Mouse (Mus musculus) heart, adult 18-20 months (tissue): ENCODE data around the gene Gstz1. TPM values are rescaled to one million over a fixed set of nuclear protein-coding genes. Genes with fewer than 3 reads are reported as not detected.

Source experiments
- DNase-seq, 2 experiments: peaks; one replicate each; pipeline ENCODE4 v3.0.0; 2021 to 2022; ENCODE audit warnings: mixed read lengths in 1 of 2
- long read RNA-seq, 2 experiments: library from polyadenylated mRNA; stranded (forward); transcript quantifications; one replicate each; pipeline ENCODE4 v2.0.0; 2021
- total RNA-seq, 2 experiments: library from RNA; stranded (reverse); gene quantifications; 2 replicates each; pipeline ENCODE4 v1.2.3; 2021

Gene Gstz1
- total RNA-seq: 10 to 100 TPM; 47.5 to 50.0 TPM
- long read RNA-seq, experiment 1, transcript Gstz1-201 (9 exons, 1,656 nt): major isoform, 56 of 84 reads
- long read RNA-seq, experiment 1, partial matches to known transcripts: 3 of 84 reads
- long read RNA-seq, experiment 1, other reads (novel, unspliced or antisense): 22 of 84 reads
- long read RNA-seq, experiment 2, transcript Gstz1-201 (9 exons, 1,656 nt): major isoform, 23 of 69 reads
- long read RNA-seq, experiment 2, partial matches to known transcripts: 0 of 69 reads
- long read RNA-seq, experiment 2, other reads (novel, unspliced or antisense): 44 of 69 reads

DNA sequence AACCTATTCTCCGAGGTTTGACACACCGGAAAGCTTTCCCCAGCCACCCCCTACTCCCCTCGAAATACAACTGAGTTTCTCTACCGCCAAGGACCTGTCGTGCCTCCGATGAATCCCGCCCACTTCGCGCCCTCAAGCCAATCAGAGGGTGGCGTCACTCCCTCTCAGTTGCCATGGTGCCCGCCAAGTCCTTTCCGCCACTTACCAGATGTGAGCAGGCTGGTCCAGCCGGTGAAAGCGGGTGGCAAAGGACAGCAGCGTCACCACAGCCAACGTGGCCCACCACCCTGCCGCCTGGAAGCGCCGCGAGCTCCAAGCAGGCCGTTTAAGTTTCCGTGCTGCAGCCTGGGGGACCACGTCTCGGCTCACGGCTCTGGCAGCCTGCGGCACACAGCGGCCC lies at the start of gene Gstz1:
Gstz1 (plus strand) TSS at position 200 of the 400 bp plus-strand sequence.
- DNase-seq: peak; percentile 88 to 91

DNA sequence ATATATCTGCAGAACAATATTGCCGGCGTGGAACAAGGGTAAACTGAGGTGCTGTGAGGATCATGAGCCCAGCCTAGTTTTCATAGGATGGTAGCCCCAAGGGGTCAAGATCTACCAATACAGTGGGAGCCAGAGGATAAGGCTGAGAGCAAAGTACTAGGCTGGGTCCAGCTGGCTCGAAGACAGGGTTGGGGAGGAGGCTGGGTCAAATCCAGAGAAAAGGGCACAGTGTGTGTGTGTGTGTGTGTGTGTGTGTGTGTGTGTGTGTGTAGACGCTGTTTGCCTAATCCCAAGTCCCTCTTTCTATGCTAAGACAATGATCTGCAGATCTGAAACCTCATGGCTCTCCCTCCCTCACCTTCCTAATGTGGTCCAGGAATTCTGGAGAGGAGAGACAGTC lies 46.6 kb upstream of the Gstz1 start:
- no peak for DNase-seq

DNA sequence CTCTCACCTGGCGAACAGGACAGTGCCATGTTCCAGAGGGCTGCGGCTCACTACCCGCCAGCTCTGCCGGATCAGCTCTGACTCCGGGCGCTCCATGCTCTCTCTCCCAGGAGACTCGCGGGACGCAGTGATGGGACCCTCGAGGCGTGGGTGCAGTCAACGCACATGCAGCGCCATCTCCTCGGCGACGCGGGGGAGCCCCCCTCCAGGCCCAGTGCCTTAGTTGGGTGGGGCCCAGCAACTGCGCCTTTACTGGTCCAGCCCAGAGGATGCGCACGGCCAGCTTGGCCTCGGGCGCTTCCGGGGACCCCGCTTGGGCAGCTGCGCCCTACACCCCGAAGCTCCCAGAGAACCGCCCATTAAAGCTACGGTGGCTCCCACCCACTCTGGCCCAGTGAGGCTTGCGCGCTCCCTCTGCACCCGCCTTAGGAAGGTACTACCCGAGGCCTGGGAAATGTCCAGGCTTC lies 44.8 kb upstream of the Gstz1 start, which contains the start of gene Ngb:
Ngb (minus strand) TSS at position 375 of the 467 bp plus-strand sequence.
- no peak for DNase-seq

DNA sequence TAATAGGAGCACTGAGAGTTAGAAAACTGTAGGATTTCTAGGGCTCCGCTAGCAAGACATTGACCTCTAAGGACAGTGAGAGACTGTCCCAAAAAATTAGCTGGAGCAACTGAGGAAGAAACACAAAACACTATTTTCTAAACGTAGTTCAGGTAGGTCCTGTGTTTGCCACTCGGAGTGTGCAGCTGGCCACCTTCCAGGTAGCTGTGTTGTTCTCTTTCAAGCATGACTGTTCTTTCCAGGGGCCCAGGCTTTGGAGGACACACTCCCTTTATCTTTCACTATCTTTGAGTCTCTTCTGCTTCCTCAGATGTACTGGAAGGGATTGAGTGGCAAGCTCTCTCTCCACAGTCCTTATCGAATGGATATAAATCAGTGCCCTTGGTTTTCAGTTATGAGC lies 43.5 kb upstream of the Gstz1 start:
- no peak for DNase-seq

DNA sequence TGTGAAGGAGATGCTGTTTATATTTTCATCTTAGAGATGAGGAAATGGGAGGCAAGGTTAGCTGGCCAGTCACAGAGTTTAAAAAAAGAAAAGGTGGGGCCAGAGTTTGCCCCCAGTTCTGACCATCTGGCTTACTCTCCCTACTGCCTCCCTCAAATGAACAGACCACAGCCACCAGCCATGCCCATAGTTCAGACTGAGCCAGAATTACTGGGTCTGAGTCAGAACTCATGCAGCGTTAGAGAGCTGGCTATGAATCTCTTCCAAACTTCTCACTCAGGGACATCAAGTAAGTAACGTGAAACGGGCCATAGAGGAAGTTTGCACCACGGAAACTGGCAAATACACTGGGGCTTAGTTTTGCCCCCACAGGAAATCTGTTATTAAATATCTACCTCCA lies 42.2 kb upstream of the Gstz1 start:
- DNase-seq: no peak

DNA sequence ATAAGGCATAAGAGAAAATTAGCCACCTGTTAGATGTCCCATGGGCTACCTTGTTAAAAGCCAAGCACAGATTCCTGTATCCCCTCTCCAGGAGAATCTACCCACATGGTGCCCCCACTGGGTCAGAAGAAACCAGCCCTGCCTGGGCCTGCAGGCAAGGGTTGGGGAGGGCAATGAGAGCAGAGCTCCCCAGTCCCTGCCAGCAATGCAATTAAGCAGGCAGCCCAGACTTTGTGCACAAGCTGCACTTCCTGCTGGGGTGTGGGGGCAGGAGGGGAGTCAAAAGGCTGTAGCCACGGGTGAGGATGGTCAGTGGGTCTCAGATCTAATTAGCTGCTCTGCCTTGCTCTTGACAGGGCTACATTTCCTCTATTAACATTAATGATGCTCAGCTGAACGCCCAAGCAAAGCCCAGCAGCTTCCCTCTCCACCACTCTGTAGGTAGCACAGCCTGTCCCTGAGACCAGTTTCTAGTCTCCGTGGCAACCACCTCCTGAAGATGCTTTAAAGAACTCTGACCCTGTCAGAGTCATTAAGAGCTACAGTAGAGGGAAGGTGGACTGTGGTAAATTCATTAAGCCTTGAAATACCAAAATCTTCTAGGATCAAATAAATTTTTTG lies 39.5 kb upstream of the Gstz1 start:
- no peak for DNase-seq

DNA sequence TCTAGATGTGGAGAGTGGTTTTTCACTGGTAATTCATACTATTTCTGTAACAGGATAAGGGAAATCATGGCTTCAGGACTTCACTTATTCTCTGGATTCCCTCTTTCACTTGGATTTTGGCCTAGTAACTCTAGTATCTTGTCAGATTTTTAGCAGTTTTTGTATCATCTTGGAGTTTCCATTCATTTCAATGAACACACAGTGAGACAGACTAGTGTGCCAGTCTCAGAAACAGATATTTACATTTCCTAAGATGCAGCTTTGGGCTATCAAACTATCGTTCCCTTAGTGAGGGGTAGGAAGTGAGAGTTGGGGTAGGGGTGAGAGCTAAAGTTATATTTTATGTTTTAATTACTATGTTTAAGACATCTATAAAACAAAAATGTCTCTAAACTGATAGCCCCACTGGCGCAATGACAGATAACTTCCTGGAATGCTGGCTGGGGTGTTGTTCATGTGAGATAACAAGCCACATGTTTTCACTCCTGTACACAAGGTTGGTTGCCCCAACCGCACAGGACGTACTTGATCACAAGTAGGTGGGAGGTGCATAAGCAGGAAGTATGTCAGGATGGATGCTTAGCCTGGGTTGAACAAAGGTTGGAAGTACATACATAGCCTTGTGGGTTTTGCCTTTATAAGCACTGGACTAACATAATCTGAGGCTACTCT lies 24.9 kb upstream of the Gstz1 start:
- no peak for DNase-seq

DNA sequence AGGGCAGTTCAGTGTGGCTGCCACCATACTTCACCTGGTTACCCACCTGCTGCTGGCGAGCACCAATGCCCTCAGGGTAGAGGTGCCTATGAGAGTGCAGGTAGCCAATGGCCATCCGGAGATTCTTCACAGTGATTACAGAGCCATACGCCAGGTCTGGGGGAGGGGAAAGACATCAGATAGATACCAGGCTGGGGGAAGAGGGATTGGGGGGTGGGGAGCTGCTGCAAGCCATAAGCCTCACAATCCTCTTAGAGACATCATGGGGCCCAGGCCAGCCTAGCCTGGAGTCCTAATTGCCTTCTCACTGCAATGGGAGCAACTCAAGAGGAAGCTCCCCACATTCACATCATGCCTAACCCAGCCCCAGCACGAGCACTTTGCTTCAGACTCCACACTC lies 19.7 kb upstream of the Gstz1 start:
- no peak for DNase-seq

DNA sequence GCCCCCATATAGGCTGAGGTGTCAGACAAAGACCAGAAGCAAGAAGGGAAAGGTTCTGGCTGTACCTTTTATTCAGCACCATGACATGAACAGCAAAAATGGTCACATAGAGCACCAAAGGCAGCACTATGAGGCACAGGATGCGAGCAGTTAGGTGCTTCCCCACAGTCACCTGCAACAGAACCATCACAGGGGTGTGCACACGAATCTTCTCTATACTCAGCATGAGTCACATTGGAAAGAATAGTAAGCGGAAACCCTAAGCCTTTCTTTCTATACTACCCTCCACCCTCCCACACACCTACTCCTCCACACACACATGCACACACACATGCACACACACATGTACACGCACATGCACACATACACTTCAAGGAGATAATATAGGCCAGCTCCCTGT lies 16.7 kb upstream of the Gstz1 start:
- DNase-seq: no peak

DNA sequence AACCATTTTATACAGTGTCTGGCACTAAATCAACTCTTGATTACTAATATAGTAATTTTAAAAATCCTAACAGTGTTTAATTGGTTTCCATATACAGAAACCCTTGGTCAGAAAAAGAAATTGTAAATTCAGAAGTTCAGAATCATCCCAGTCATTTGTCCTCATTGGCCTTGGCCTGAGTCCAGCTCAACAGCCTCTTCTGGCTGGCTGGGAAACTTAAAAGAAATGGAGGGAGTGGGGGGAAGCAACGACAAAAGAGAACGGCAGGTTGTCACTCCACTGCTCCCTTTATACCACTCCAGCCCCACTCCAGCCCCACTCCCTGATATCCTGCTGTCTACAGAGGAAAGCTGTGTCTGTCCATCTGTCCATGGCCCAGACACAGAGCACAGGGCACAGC lies 15.8 kb upstream of the Gstz1 start:
- no peak for DNase-seq

DNA sequence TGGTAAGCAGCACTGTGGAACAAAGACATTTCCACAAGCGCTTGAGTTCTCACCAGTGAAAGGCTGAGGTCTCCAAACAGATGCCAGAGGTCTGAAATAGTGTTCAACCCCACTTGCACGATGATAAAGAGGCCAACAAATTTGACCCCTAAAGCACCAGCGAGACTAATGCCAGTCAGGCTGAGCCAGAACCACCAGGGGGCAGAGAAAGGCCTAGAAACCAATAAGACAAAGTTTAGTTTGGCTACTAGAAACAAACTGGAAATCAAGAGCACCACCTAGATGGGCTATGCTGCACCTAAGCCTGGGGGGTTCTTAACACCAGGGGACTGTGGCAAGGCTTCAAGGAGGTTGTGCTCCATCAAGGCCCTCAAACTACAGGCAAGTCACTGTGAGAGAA lies 15.3 kb upstream of the Gstz1 start:
- peak in 1 of 2 experiments; percentile 32 for DNase-seq

DNA sequence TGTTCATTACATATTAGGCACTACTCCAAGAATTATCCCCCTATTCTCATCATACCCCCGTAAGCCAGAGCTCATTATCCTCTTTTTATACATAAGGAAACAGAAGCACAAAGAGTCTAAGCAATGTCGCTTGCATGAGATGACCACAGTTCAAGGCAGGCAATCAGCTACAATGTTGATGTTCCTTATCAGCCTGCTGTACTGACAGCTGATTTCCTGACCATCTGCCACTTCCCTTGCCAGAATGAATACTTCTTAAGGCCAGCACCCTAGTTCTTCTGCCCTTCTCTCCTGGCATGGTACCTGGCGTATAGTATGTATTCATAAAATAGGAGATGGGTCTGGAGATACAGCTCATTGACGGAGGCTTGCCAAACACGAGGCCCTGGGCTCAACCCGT lies 14.8 kb upstream of the Gstz1 start:
- DNase-seq: no peak

DNA sequence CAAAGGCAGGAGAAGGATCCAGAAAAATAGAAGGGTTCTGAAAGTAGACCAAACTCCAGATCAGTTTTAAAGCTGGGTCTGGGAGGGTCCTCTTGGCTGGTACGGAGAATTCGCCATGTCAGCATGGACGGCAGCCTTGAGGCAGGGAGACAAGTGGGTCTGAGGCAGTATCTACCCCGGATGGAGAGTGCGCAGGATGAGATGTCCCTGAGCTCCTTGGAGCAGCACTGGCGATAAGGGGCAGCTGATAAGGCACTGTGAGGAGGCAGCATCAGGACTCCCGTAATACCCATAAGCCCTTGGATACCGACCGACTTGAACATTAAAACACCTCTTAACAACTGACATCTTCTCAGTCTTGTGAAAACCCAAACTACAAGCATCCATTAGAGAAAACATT lies 14.2 kb upstream of the Gstz1 start:
- DNase-seq: no peak

DNA sequence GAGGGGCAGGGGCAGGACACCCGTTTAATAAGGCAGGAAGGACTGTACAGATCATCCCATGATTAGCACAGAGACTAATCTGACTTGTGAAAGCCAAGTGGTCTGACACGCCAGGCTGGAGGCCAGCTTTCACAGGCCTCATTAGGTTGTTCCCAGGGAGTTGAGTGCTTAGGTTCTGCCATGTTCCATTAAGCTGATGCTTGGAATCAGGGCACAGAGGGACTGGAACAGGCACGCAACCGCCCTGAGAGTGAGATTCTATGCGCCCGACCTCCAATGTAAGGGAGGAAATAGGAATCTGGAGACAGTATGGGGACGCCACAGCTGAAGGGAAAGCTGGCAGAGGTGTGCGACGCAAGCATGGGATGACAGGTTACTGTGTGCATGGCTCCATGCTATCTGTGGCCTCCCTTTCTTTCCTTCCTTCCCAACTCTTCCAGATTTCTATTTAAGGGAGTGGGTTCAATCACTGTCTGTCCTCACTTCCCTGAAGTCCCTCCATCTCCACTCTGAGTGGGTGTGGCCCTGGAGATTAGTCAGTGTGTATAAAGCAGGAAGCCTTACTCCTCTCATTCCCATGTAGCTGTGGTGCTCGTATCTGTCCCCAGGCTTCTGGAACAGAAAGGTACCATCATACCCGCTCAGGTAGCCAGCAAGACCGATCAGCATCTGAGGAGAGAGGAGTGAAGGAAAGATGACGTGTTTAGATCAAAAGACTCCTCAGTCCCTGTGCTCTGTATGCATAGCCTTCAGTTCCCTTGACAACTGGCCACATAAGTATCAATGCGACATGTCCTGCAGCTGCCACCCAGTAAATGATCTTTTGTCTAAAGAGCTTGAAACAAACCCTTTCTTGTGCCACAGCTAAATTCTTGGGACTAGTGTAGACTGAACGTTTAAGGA lies 9.3 kb upstream of the Gstz1 start:
- DNase-seq: no peak

DNA sequence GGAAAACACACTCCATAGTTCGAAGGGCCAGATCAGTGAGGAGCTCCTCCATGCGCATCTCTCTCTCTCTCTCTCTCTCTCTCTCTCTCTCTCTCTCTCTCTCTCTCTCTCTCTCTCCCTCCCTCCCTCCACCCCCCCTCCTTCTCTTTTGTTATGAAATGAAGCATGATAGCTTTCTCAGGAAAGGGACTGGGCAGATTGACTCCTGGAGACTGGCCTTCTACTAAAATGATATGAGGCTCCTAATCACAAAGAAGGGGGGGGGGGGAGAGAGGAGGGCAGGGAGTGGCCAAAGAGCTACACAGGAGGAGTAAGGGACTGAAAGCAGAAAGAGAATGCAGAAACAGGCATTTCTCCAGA lies 8.6 kb upstream of the Gstz1 start:
- no peak for DNase-seq

DNA sequence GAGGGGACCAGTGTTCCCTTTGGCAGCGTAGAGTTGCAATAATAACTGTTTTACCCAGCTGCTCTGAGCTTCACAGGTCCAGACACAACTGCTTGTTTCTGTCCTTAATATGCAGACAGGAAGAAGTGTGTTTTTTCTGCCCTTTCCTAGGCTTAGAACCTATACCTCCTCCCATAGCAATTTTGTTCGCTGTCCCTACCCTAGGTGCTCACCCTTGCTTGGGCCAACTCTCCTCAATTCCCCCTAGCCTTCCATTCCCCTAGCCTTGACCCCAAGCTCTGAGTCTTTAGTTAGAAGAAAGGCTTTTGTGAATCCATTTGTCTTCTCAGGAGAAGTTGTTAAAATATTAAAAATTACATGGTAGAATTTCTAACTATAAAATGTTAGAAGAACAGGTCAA lies 8.2 kb upstream of the Gstz1 start:
- no peak for DNase-seq

DNA sequence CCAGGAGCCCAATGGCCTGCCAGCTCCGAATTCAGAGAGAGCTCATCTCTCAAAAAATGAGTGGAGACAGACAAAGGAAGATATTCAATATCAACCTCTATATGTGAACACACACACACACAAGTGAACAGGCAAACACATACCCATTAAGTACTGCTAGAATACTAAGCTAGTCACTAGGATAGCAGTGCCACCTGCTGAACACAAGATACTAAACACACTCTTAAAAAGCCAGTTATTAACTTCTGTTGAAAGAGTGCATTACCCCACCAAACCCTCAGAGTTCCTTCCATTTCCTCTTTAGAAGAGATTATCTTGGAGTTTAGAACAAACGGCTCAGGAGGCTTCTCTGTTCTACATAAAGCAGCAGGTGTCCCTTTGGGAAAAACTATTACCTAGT lies 4.8 kb upstream of the Gstz1 start:
- no peak for DNase-seq

DNA sequence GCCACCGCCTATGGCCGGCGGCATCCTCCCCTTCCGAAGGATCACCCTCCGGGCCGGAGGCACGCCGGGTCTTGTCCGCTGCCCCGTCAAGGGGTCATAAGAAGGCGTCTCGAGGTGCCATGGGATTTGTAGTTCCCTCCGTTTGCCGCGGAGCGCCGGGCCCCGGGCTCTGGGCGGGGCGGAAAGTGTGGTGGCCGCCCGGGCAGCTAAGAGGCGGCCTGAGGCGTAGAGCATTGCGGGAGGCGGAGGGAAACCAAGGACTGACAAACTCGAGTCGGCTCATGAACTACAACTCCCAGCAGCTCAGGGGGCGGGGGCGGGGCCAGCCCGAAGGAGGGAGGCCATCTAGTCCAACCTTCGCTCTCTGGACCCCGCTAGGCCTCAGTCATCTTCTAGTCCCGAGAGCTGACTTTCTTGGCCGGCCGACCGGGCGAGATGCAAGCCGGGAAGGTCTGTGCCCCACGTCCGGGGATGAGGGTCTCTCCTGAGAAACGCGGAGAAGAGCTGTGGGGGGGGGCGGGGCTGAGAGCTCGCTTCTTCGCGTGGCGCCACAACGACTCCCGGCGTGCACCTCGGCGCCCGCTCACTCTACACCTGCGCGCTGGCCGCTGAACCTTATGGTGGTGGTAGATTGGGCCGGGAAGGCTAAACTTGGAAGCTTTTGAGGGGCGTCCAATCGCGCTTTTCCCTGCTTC lies 577 bp downstream of the Gstz1 start, which contains the start of gene Pomt2:
Pomt2 (minus strand) TSS at position 574 of the 695 bp plus-strand sequence.
- peak; percentile 92 to 98 for DNase-seq

DNA sequence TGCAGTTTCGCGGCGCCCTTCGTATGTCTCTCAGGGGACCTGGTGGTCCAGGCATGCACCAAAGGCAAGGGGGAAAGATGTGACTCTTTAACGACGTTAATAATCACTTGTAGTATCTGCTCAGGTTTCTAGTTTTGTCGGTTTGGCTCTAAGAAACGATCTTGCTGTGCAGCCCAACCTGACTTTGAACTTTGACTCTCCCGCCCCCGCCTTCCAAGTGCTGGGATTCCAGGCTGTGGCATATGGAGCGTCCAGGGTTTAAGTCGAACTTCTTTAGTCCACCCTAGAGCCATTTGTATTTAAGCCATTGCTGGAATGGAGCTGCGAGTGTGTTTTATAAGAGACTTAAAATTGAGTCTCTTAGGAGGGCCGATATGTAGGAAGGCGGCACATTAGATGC lies 1.2 kb downstream of the Gstz1 start:
- DNase-seq: no peak

DNA sequence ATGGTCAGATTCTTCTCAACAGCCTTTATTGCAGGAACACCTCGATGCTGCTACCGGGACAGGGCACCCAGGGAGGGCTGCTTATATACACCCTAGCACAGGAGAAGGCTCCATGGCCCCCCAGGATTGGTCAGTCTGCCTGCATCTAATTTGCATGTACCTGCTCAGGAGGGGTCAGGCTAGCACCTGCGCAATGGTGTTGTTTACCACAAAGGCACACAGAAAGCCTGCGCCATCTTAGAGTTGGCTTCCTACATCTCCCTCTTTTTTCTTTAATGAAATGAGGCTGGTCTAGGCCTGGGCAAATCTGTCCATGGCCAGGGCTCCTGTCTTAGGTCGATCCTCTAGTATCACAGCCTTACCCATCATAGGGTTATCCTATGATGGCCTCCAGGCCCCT lies 2.5 kb downstream of the Gstz1 start:
- no peak for DNase-seq

DNA sequence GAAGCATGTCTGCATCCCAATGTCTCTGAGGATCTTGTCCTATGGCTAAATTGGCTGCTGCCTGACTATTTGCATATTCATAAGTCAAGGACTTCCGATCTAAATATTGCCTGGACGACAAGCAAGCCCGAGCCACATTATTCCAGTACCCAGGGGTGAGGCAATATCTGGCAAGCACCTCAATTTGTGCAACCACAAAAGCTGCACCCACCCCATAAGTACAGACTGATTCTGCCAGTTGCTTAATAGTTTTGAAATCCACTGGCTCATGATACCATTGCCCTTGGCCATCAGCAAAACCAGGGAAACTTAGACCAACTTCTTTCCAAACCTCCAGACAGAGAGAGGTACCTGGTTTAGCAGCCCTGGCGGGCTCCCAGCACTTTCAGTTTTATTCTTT lies 7.5 kb downstream of the Gstz1 start:
- DNase-seq: peak in 1 of 2 experiments; percentile 9

DNA sequence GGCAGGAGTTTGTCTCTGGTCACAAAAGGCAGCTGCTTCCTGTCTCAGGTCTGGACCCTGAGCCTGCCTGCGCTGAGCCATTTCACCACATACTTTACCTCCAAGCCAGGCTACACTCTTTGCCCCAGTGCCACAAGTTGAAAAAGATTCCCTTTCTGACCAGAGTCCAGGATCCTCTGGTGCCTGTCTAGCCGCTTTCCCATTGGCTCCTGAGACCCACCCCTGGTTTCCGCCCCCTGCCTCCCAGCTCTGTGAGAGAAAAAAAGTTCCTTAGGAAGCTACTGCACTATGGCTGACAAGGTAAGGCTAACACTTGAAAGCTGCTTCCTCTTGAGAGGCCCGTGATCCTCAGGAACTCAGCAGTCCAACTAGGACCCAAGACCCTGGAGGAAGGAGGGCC lies 10.4 kb downstream of the Gstz1 start:
- no peak for DNase-seq
